Mouse (Mus musculus): ENCODE results near the gene Tfap2c. TPM values are rescaled to one million over a fixed set of nuclear protein-coding genes. Genes with fewer than 3 reads are reported as not detected.

Tfap2c gene
- polyA plus RNA-seq, 1 experiment from 2014 or later, result 4.5 TPM

DNA sequence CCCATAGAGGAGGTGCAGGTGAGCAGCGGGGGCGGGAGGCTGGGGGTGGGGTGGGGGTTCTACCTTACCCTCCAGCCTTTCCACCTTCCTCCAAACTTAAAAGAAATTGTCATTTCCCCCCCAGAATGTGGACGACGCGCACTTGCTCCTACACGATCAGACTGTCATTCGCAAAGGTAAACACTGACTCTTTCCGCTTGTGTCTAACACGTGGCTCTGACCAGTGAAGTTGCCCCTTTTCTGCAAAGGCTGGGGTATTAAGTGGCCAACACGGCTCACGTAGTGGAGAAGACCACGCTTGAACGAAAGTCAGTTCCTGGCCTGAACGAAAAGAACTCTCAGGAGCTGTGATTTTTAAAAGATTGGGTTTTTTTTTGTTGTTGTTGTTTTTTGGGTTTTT, 2.5 kb downstream of the Tfap2c start:
- Histone ChIP-seq H3K9me3 (no peaks in the 10 kb centered on the region), H3K9ac (replicated peaks) (no peak overlapping the region), H3K4me1 (replicated peaks) (peaks cover 71% of the 10 kb centered on the region), H3K27ac (no peak overlapping the region), H3K4me3 (replicated peaks) (peak overlapping the region; percentile 47), H3K4me2 (peak overlapping the region; percentile 82), H3K36me3 (no peaks in the 10 kb centered on the region), H3K27me3 (peaks cover 79% of the 10 kb centered on the region)
- ATAC-seq (ENCODE audit: insufficient number of reproducible peaks, insufficient read depth, low FRiP score, low TSS enrichment, low read depth), result no peak
- 3% methylated on average over 14 of the region's 14 CpGs for WGBS

DNA sequence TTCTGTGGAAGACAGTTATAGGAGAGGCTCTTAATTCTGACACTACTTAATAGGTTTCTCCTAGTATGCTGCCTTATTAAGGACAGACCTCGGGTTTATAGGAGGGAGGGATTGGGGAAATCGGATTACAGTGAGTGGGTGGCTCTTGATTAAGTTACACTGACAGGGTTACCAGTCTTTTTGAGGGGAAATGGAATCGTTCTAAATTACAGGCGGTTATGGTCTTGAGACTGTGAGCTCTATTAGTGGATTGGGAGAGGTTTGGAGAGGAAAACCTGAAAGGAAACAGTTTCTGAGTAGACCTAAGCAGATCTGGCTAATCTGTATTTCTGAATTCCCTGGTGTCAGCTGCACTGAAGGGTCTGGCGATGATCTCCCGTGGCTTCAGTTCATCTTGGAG, 3.3 kb downstream of the Tfap2c start:
- peaks cover 71% of the 10 kb centered on the region for H3K27me3 ChIP-seq

GRCm38 (mm10) chr2:172554211-172554610, 4.8 kb downstream of the Tfap2c start:
- no peak overlapping the region for H3K9ac ChIP-seq (replicated peaks)
- no peaks in the 10 kb centered on the region for H3K9me3 ChIP-seq
- peaks cover 63% of the 10 kb centered on the region for H3K27me3 ChIP-seq
- 81% methylated on average over 9 of the region's 9 CpGs for WGBS
- H3K4me2 ChIP-seq, result no peak overlapping the region
- no peak for ATAC-seq (ENCODE audit: insufficient number of reproducible peaks, insufficient read depth, low FRiP score, low TSS enrichment, low read depth)
- H3K27ac ChIP-seq, result no peak overlapping the region
- H3K4me3 ChIP-seq (replicated peaks), result no peak overlapping the region
- peaks cover 56% of the 10 kb centered on the region for H3K4me1 ChIP-seq (replicated peaks)
- H3K36me3 ChIP-seq, result no peaks in the 10 kb centered on the region

More for the DNA sequence above, 3.3 kb downstream of the Tfap2c start:
- H3K4me1 ChIP-seq (replicated peaks), result peaks cover 63% of the 10 kb centered on the region
- H3K9ac ChIP-seq (replicated peaks), result no peak overlapping the region
- no peak overlapping the region for H3K4me2 ChIP-seq
- no peak overlapping the region for H3K4me3 ChIP-seq (replicated peaks)
- 7% methylated on average over 6 of the region's 6 CpGs for WGBS
- no peak overlapping the region for H3K27ac ChIP-seq
- no peak for ATAC-seq (ENCODE audit: insufficient number of reproducible peaks, insufficient read depth, low FRiP score, low TSS enrichment, low read depth)
- H3K9me3 ChIP-seq, result no peaks in the 10 kb centered on the region
- H3K36me3 ChIP-seq, result no peaks in the 10 kb centered on the region

DNA sequence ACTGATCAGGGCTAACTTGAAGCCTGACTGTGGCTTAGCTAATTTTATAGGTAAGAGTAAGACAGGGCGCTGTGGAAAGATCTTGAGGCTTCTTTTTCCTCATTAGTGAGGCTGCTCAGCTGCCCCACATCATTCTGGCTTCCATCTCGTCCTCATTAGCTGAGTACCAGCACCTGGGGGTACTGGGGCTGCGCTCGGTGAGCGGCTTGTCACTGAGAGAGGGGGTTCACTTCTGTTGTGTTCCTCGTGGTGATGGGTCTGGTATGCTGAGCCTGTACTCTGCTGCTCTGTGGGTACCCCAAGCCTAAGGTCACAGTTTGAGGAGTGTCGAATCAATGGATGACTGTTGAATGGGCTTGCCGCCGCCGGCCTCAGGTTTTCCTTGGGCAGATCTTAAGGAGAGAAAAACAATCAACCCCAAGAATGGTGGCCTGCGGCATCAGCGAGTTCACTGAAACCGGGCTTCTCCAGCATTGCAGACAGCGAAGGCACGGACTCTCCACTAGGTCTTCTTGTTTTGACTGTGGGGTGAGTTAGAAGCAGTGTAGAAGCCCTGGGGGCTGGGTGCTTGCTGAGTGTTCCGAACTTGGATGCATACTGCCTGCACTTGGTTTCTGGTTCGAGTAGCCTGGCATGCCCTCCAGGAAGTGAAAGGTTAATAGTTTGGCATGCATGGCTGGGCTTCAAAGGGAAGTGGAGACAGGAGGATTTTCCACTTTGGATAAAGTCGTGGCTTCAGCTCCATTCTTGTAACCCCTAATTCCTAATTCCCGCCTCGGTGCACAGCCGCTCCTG, 9.5 kb downstream of the Tfap2c start:
- Histone ChIP-seq H3K27me3 (peaks cover 32% of the 10 kb centered on the region), H3K4me1 (replicated peaks) (peaks cover 44% of the 10 kb centered on the region), H3K9me3 (no peaks in the 10 kb centered on the region), H3K36me3 (no peaks in the 10 kb centered on the region), H3K9ac (replicated peaks) (no peak overlapping the region), H3K27ac (no peak overlapping the region), H3K4me3 (replicated peaks) (no peak overlapping the region), H3K4me2 (no peak overlapping the region)
- ATAC-seq (ENCODE audit: insufficient number of reproducible peaks, insufficient read depth, low FRiP score, low TSS enrichment, low read depth), result no peak
- WGBS, result 45% methylated on average over 21 of the region's 21 CpGs

GRCm38 (mm10) chr2:172561016-172561415, 11.6 kb downstream of the Tfap2c start:
- 32% methylated on average over 10 of the region's 10 CpGs for WGBS
- H3K4me3 ChIP-seq (replicated peaks), result no peak overlapping the region
- H3K27me3 ChIP-seq, result peaks cover 24% of the 10 kb centered on the region
- H3K4me1 ChIP-seq (replicated peaks), result peaks cover 37% of the 10 kb centered on the region
- H3K36me3 ChIP-seq, result no peaks in the 10 kb centered on the region
- no peak overlapping the region for H3K4me2 ChIP-seq
- H3K9me3 ChIP-seq, result no peaks in the 10 kb centered on the region
- no peak for ATAC-seq (ENCODE audit: insufficient number of reproducible peaks, insufficient read depth, low FRiP score, low TSS enrichment, low read depth)
- H3K9ac ChIP-seq (replicated peaks), result no peak overlapping the region
- 0 out of 2 replicates have a peak overlapping the region, but pooled peaks have one; percentile 23 for H3K27ac ChIP-seq

GRCm38 (mm10) chr2:172567835-172568234, 18.4 kb downstream of the Tfap2c start:
- Histone ChIP-seq H3K4me3 (replicated peaks) (no peak overlapping the region), H3K9ac (replicated peaks) (no peak overlapping the region), H3K27me3 (no peaks in the 10 kb centered on the region), H3K4me2 (no peak overlapping the region), H3K36me3 (no peaks in the 10 kb centered on the region), H3K27ac (no peak overlapping the region), H3K4me1 (replicated peaks) (0 out of 2 replicates have a peak, but pooled peaks cover under 1% of the 10 kb centered on the region), H3K9me3 (no peaks in the 10 kb centered on the region)
- ATAC-seq (ENCODE audit: insufficient number of reproducible peaks, insufficient read depth, low FRiP score, low TSS enrichment, low read depth), result no peak
- WGBS, result 76% methylated on average over 9 of the region's 9 CpGs

- Histone ChIP-seq H3K4me2 (no peak overlapping the region), H3K27ac (no peak overlapping the region), H3K27me3 (no peaks in the 10 kb centered on the region), H3K9me3 (no peaks in the 10 kb centered on the region), H3K9ac (replicated peaks) (no peak overlapping the region), H3K36me3 (no peaks in the 10 kb centered on the region), H3K4me3 (replicated peaks) (no peak overlapping the region), H3K4me1 (replicated peaks) (no peaks in the 10 kb centered on the region)
- ATAC-seq (ENCODE audit: insufficient number of reproducible peaks, insufficient read depth, low FRiP score, low TSS enrichment, low read depth), result no peak
- WGBS, result 70% methylated on average over 2 of the region's 2 CpGs
These were observed 19.1 kb downstream of the Tfap2c start for GRCm38 (mm10) chr2:172568466-172568865.

GRCm38 (mm10) chr2:172577196-172577766, 27.9 kb downstream of the Tfap2c start:
- Histone ChIP-seq H3K4me1 (replicated peaks) (peaks cover 8% of the 10 kb centered on the region; the same call in 1 of the 2 replicates), H3K27me3 (no peaks in the 10 kb centered on the region), H3K4me2 (no peak overlapping the region), H3K9ac (replicated peaks) (no peak overlapping the region), H3K9me3 (no peaks in the 10 kb centered on the region), H3K27ac (no peak overlapping the region), H3K36me3 (no peaks in the 10 kb centered on the region), H3K4me3 (replicated peaks) (no peak overlapping the region)
- no peak for ATAC-seq (ENCODE audit: insufficient number of reproducible peaks, insufficient read depth, low FRiP score, low TSS enrichment, low read depth)
- WGBS, result 34% methylated on average over 2 of the region's 2 CpGs

GRCm38 (mm10) chr2:172579221-172579620, 29.8 kb downstream of the Tfap2c start:
- no peaks in the 10 kb centered on the region for H3K36me3 ChIP-seq
- no peak overlapping the region for H3K4me3 ChIP-seq (replicated peaks)
- no peak for ATAC-seq (ENCODE audit: insufficient number of reproducible peaks, insufficient read depth, low FRiP score, low TSS enrichment, low read depth)
- WGBS, result 53% methylated on average over 5 of the region's 5 CpGs
- H3K27me3 ChIP-seq, result no peaks in the 10 kb centered on the region
- H3K27ac ChIP-seq, result no peak overlapping the region
- no peak overlapping the region for H3K9ac ChIP-seq (replicated peaks)
- peaks cover 8% of the 10 kb centered on the region; the same call in 1 of the 2 replicates for H3K4me1 ChIP-seq (replicated peaks)
- no peaks in the 10 kb centered on the region for H3K9me3 ChIP-seq
- H3K4me2 ChIP-seq, result no peak overlapping the region

GRCm38 (mm10) chr2:172580536-172581265, 31.3 kb downstream of the Tfap2c start:
- ATAC-seq (ENCODE audit: insufficient number of reproducible peaks, insufficient read depth, low FRiP score, low TSS enrichment, low read depth), result no peak
- Histone ChIP-seq H3K36me3 (no peaks in the 10 kb centered on the region), H3K4me1 (replicated peaks) (peaks cover 8% of the 10 kb centered on the region; the same call in 1 of the 2 replicates), H3K9ac (replicated peaks) (no peak overlapping the region), H3K27me3 (no peaks in the 10 kb centered on the region; the same call in 1 of the 2 replicates), H3K9me3 (no peaks in the 10 kb centered on the region), H3K27ac (no peak overlapping the region), H3K4me2 (no peak overlapping the region), H3K4me3 (replicated peaks) (no peak overlapping the region)
- 77% methylated on average over 12 of the region's 12 CpGs for WGBS

- Histone ChIP-seq H3K27me3 (no peaks in the 10 kb centered on the region; the same call in 1 of the 2 replicates), H3K27ac (no peak overlapping the region), H3K9me3 (no peaks in the 10 kb centered on the region), H3K4me1 (replicated peaks) (peaks cover 8% of the 10 kb centered on the region; the same call in 1 of the 2 replicates), H3K4me2 (no peak overlapping the region), H3K9ac (replicated peaks) (no peak overlapping the region), H3K4me3 (replicated peaks) (no peak overlapping the region), H3K36me3 (no peaks in the 10 kb centered on the region)
- no peak for ATAC-seq (ENCODE audit: insufficient number of reproducible peaks, insufficient read depth, low FRiP score, low TSS enrichment, low read depth)
- 34% methylated on average over 7 of the region's 7 CpGs for WGBS
These were observed 33.9 kb downstream of the Tfap2c start for GRCm38 (mm10) chr2:172583312-172583711.
